Mouse (Mus musculus): ENCODE results near the gene Olfr1261.

Gene Olfr1261

DNA sequence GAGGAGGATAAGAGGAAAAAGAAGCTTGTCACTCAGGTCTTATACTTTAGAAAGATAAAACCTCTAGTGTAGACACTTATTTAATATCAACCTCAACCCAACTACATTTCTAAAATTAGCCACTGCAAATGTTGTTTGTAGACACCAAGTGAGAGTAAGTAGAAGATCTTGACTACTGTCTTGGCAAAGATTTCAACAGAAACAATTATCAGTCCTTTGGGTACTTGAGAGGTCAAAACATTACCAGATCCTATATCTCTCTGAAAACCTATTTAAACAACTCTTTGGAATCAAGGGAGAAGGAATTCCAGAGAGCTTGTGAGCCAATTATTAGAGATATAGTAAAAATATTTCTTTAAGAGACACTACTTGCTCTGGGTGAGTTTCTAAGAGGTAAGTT lies at the start of gene Olfr1261:
Olfr1261 (plus strand) TSS at position 301 of the 400 bp plus-strand sequence.
- DNase-seq (ENCODE audit: low spot score in 2 of 2), result no peak

DNA sequence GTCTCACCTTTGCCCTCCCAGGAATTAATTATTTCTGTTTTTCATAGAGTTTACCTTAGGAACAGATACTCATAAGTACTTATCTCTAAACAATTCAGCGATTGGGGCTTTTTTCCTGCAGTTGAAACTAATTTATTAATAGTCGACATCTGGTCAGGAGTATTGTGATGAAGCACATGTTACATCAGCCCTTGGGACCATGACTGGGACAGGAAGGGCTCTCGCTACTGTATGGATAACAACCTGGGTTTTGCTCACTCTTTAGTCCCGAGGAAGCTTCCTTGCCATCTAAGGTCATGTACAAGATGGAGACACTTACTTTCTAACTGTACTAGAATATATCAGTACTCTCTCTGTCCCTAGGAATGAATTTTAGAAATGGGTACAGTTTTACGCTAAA lies 42.5 kb upstream of the Olfr1261 start, which contains the start of gene Olfr1259:
Olfr1259 (minus strand) TSS at position 101 of the 400 bp plus-strand sequence.
- no peak for DNase-seq (ENCODE audit: low spot score in 2 of 2)

DNA sequence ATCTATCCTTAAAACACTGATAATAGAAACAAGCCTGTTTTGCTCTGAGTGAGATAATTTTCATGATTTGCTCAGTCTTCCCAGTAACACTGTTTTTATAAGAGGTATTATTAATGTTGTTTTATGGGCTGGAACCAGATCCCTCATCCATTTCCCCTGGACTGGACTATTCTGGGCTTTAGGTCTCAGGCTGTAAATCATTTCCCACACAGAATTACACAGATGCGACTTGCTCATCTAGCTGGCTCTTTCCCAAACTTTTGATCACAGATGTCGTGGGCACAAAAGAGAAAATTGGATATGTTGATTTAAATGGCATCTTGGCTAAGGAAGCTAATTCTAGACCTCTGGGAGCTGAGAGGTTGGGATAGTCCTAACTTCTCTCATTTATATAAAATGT lies 16.8 kb upstream of the Olfr1261 start, which contains the start of gene Olfr1260:
Olfr1260 (plus strand) TSS at position 157 of the 400 bp plus-strand sequence.
- DNase-seq (ENCODE audit: low spot score in 2 of 2), result peak; percentile 14 to 25

DNA sequence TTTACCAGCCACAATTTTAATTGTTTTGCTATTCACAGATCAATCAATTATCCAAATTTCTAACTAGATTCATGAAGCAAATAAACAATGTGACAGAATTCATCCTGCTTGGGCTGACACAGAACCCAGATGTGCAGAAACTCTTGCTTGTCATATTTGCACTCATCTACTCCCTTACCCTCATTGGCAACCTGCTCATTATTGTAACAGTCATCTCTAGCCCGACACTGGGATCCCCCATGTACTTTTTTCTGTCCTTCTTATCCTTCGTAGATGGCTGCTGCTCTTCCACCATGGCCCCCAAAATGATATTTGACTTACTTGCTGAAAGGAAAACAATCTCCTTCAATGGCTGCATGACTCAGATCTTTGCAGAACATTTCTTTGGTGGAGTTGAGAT lies 13.3 kb upstream of the Olfr1261 start:
- DNase-seq (ENCODE audit: low spot score in 2 of 2), result no peak

DNA sequence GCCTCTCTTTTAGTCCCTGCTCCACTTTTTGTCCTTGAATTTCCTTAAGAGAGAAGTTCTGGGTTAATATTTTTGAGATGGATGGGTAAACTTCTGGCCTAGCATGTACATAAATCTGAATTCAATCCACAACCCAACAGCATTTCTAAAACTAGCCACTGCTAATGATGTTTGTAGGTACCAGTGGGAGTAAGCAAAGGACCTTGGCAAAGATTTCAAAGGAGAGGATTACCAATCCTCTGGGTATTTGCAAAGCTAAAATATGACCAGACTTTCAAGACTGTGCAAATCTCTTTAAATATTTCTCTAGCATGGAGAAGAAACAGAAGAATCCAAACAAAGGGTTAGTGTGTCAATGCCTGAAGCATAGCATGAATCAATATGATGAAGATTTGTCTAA lies 8.8 kb downstream of the Olfr1261 start, which contains the start of gene Olfr1262:
Olfr1262 (plus strand) TSS at position 301 of the 400 bp plus-strand sequence.
- no peak for DNase-seq (ENCODE audit: low spot score in 2 of 2)

DNA sequence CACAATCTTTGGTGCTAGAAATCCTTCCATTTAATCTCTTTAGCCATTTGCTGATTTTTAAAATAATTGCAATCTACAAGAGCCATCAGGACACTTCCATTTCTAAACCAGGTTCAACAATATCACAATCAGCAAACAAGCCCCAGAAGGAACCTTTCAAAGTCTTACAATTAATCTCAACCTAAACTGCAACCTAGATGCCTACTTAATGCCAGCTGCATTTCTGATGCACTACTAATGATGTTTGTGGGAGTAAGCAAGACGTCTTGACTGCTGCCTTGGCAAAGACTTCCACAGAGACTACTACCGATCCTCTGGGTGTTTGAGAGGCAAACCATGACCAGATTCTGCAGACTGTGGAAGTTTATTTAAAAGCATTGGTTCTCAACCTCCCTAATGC lies 20.8 kb downstream of the Olfr1261 start, which contains the start of gene Olfr1263:
Olfr1263 (plus strand) TSS at position 301 of the 400 bp plus-strand sequence.
- no peak for DNase-seq (ENCODE audit: low spot score in 2 of 2)

DNA sequence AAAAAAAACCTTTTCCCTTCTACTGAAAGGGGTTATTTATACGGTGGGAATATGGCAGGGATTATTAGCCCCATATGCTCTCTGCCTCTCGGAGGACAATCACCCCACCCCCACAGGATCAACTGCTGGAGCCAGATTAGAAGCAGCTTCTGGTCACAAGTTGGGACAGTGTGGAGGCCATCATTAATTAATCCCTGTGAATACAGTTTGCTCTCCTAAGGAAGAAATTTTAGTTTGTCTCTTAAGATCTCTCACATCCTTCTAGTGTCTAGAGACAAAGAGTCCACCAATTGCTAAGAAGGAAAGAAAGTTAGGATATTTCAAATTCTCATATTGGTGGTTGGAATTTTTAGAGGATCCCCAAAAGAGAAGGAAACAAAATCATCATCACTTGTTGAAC lies 34.5 kb downstream of the Olfr1261 start, which contains the start of gene Olfr1264:
Olfr1264 (minus strand) TSS at position 101 of the 400 bp plus-strand sequence.
- no peak for DNase-seq (ENCODE audit: low spot score in 2 of 2)

DNA sequence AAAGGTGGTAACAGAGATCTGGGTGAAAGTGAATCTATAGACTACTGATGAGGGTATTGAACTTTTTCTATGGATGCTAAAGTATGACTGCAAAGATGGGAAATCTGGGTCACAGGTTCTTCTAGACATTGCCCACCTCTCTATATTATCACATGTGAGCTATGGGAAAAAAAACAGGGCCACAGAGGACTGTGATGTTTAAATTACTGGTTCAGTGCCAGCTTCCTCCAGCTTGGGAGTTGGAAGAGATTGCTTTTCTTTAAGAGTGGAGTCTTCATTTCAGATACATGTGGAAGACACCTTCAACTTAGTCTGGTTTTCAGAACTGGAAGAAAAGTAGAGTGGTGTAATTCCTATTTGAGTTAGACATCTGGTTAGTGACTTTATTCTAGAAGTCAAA lies 44.0 kb downstream of the Olfr1261 start, which contains the start of gene Olfr1265:
Olfr1265 (plus strand) TSS at position 301 of the 400 bp plus-strand sequence.
- DNase-seq (ENCODE audit: low spot score in 2 of 2), result no peak

All from right cerebral cortex, adult 2 months (tissue).